Mouse (Mus musculus): Measurements from ENCODE around the gene Slc25a43. TPM values are rescaled to one million over a fixed set of nuclear protein-coding genes. Genes with fewer than 3 reads are reported as not detected.

The Slc25a43 gene
- polyA plus RNA-seq (2012; rRNA removed), result 0.44 and 0.81 TPM in 2 replicates

DNA sequence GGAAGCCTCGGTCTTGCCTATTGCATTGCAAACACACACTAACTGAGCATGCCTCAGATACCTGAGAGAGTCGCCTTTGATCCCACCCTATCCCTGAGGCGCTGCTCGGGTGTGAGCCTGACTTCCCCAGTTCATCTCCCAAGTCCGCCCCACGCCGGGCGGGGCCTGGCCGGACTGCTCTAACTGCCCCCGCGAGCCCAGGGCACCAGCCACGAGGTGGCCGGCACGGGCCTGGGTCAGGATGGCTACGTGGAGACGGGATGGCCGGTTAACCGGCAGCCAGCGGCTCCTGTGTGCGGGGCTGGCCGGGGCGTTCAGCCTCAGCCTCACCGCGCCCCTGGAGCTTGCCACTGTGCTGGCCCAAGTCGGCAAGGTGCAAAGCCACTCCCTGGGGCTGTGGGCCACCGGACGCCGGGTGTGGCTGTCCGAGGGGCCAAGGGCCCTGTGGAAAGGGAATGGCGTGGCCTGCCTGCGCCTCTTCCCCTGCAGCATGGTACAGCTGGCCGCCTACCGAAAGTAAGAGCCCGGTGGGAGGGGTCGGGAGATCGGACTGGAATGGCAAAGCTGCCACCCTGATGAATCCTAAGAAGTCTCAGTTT is at the start of gene Slc25a43:
TSS of gene Slc25a43 (plus strand) at position 157 of the 599 bp plus-strand sequence.
- H3K4me3 ChIP-seq (ENCODE audit: insufficient read depth, low read length), result 0 out of 2 replicates have a peak within 1 kb of the TSS, but pooled peaks have one; percentile 13
- TF ChIP-seq CTCF (IDR thresholded peaks at IDR 0.05; ENCODE audit: extremely low read depth, insufficient read depth, low read length) (no peak), POLR2A (IDR thresholded peaks at IDR 0.05; ENCODE audit: extremely low read depth, insufficient read depth, low read length) (no peak)
- no peak within 1 kb of the TSS for H3K27ac ChIP-seq (ENCODE audit: insufficient read depth, low read length)
- H3K4me1 ChIP-seq (ENCODE audit: control insufficient read depth, insufficient read depth, low read length), result no peaks in the 10 kb centered on the region; the same call in 1 of the 2 replicates

DNA sequence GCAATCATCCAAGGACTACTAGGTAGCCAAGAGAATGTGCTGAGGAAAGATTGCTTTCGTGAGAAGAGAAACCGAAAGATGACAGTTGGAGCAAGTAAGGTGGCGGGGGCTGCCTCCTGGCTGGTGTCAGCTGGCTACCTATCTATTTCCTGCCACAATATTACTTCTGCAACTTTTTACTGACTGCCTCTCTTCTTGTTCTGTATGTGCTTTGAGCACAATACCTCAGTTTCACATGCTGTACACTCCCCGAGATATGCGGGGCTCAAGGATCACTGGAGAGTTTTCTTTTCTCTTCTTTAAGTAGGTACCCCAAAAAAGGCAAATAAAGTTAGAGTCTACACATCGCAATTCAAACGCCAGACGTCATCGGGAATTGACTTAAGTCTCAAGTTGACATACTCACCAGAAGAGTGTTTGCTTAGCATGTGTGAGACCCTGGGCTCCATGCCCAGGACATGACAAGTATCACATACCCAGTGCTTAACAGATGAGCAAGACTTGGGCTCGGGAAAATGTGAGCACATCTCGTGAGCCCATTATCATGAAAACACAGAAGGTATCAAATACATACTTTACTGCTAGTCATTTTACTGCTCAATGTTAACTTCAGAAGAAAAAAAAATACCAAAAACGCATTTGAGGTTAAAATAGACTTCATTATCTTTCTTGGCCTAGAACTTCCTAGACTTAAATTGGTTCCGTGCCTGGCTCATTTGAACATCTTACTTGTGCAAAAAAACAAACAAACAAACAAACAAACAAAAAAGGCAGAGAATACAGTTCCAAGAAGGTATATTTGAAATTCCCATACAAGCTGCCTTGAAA is 3.1 kb upstream of the Slc25a43 start:
- H3K27ac ChIP-seq (ENCODE audit: insufficient read depth, low read length), result no peak overlapping the region
- H3K4me1 ChIP-seq (ENCODE audit: control insufficient read depth, insufficient read depth, low read length), result no peaks in the 10 kb centered on the region
- TF ChIP-seq POLR2A (IDR thresholded peaks at IDR 0.05; ENCODE audit: extremely low read depth, insufficient read depth, low read length) (no peak), CTCF (IDR thresholded peaks at IDR 0.05; ENCODE audit: extremely low read depth, insufficient read depth, low read length) (no peak)
- no peak overlapping the region for H3K4me3 ChIP-seq (ENCODE audit: insufficient read depth, low read length)

DNA sequence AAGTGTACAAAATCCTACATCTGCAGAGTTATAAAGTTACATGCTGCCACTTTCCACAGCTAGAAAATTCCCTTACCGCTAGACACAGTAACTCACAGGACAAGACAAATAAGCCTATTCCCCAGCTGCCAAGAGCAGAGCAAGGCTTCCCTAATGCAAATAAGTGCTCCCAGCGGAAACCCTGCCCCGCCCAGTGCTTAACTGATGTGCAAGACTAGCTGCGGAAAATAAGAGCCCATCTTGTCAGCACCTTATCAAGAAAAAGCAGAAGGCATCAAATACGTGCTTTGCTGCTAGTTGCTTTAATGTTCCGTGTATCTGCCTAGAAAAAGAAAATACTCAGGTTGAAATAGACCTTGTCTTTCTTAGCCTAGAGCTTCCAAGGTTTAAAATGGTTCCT is 2.2 kb upstream of the Slc25a43 start:
- H3K4me1 ChIP-seq (ENCODE audit: control insufficient read depth, insufficient read depth, low read length), result no peaks in the 10 kb centered on the region

DNA sequence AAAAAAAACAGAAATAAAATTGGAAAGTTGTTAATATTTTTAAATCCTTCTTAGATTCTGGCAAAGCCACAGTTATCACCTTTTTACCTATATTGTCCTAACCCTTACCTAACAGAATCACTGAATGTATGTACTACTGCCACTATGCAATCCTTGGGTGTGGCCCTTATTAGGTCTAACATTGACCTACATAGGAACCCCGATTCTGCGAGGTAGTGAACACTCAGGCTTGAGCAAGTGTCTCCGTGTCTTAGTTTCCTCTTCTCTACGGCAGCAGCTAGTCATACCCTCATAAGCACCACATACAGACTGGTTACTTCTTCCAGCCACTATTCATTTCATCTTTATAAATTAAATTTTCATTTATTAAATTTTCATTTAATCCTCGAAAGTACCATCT is 715 bp upstream of the Slc25a43 start:
- TF ChIP-seq CTCF (IDR thresholded peaks at IDR 0.05; ENCODE audit: extremely low read depth, insufficient read depth, low read length) (no peak), POLR2A (IDR thresholded peaks at IDR 0.05; ENCODE audit: extremely low read depth, insufficient read depth, low read length) (no peak)
- no peak overlapping the region for H3K4me3 ChIP-seq (ENCODE audit: insufficient read depth, low read length)

More for the DNA sequence above, 2.2 kb upstream of the Slc25a43 start:
- TF ChIP-seq POLR2A (IDR thresholded peaks at IDR 0.05; ENCODE audit: extremely low read depth, insufficient read depth, low read length), result no peak
- no peak for TF ChIP-seq CTCF (IDR thresholded peaks at IDR 0.05; ENCODE audit: extremely low read depth, insufficient read depth, low read length)
- Histone ChIP-seq H3K27ac (ENCODE audit: insufficient read depth, low read length) (no peak overlapping the region), H3K4me3 (ENCODE audit: insufficient read depth, low read length) (no peak overlapping the region)

DNA sequence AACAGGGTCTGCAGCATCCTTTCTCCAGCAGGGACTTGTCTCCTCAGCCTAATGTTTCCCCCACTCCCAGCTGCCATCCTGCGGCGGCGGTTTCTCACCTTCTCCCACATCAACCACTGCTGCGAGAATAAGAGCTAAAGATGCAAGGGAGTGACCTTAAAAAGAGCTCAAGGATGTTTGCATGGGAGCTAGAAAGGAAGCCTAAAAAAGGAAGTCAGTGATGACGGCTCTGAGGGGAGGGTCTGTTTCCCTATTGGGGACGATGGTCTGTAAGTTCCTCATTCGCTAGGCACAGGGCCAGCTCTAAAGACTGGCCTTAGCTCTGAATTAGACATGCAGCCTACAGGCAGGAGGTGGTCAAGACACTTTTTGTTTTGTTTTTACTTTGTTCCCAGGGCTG is 1.3 kb downstream of the Slc25a43 start:
- no peak overlapping the region for H3K4me3 ChIP-seq (ENCODE audit: insufficient read depth, low read length)
- H3K27ac ChIP-seq (ENCODE audit: insufficient read depth, low read length), result no peak overlapping the region
- TF ChIP-seq POLR2A (IDR thresholded peaks at IDR 0.05; ENCODE audit: extremely low read depth, insufficient read depth, low read length) (no peak), CTCF (IDR thresholded peaks at IDR 0.05; ENCODE audit: extremely low read depth, insufficient read depth, low read length) (no peak)
- no peaks in the 10 kb centered on the region; the same call in 1 of the 2 replicates for H3K4me1 ChIP-seq (ENCODE audit: control insufficient read depth, insufficient read depth, low read length)

More for the DNA sequence above, 715 bp upstream of the Slc25a43 start:
- Histone ChIP-seq H3K27ac (ENCODE audit: insufficient read depth, low read length) (no peak overlapping the region), H3K4me1 (ENCODE audit: control insufficient read depth, insufficient read depth, low read length) (no peaks in the 10 kb centered on the region)

DNA sequence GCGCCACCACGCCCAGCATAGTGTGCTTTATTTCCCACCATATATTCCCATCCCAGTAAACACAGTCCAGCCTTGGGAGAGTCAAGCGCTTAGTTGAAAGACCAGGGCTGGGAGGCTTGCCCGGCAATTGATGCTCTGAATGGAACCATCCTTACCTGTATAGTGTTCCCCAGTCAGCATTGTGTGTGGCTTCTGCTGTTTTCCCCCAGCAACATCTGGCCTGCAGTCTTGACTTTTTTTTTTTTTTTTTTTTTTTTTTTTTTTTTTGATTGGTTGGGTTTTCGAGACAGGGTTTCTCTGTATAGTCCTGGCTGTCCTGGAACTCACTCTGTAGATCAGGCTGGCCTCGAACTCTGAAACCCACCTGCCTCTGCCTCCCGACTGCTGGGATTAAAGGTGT is 1.9 kb downstream of the Slc25a43 start:
- no peak overlapping the region for H3K27ac ChIP-seq (ENCODE audit: insufficient read depth, low read length)
- TF ChIP-seq CTCF (IDR thresholded peaks at IDR 0.05; ENCODE audit: extremely low read depth, insufficient read depth, low read length), result no peak
- TF ChIP-seq POLR2A (IDR thresholded peaks at IDR 0.05; ENCODE audit: extremely low read depth, insufficient read depth, low read length), result no peak
- no peak overlapping the region for H3K4me3 ChIP-seq (ENCODE audit: insufficient read depth, low read length)
- no peaks in the 10 kb centered on the region; the same call in 1 of the 2 replicates for H3K4me1 ChIP-seq (ENCODE audit: control insufficient read depth, insufficient read depth, low read length)

DNA sequence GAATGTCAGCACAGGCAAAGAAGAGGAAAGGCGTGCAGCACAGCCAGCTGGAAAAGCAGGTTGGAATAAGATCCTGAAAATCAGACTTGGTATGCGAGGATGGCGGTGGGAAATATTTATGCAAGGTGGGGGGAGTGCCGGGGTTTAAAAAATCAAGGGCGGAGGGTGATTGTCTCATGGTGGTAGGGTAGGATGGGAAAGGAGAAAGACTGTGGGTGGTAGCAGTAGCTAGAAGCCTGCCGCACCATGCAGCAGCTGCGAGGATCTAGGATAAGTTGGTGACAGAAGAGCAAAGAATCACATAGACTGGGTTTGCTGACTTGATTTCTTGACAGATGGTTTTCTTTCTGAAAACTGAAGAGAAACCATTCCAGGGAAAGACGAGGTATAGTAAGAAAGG is 3.3 kb downstream of the Slc25a43 start:
- H3K27ac ChIP-seq (ENCODE audit: insufficient read depth, low read length), result 0 out of 2 replicates have a peak overlapping the region, but pooled peaks have one; percentile 17
- no peak for TF ChIP-seq CTCF (IDR thresholded peaks at IDR 0.05; ENCODE audit: extremely low read depth, insufficient read depth, low read length)
- no peak for TF ChIP-seq POLR2A (IDR thresholded peaks at IDR 0.05; ENCODE audit: extremely low read depth, insufficient read depth, low read length)
- H3K4me3 ChIP-seq (ENCODE audit: insufficient read depth, low read length), result no peak overlapping the region
- H3K4me1 ChIP-seq (ENCODE audit: control insufficient read depth, insufficient read depth, low read length), result no peaks in the 10 kb centered on the region; the same call in 1 of the 2 replicates

DNA sequence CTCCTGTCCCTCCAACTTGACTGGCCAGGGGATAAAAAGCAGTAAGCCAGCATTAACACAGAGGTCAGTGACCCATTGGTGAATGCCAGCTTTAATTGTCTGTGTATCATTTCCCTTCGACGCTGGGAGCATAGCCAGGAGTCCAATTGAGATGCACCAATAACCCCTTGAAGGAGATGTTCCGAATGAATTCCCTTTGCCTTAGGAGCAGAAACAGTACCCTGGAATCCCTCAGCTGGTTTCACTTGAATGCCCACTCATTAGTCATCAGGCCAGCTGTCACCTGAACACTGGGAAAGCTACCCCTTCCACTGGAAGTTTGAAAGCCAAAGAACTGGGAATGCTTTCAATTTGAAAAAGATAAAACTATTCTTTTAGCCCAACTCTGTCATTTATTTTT is 5.1 kb downstream of the Slc25a43 start:
- Histone ChIP-seq H3K27ac (ENCODE audit: insufficient read depth, low read length) (no peak overlapping the region), H3K4me1 (ENCODE audit: control insufficient read depth, insufficient read depth, low read length) (no peaks in the 10 kb centered on the region; the same call in 1 of the 2 replicates), H3K4me3 (ENCODE audit: insufficient read depth, low read length) (no peak overlapping the region)
- TF ChIP-seq POLR2A (IDR thresholded peaks at IDR 0.05; ENCODE audit: extremely low read depth, insufficient read depth, low read length), result no peak
- no peak for TF ChIP-seq CTCF (IDR thresholded peaks at IDR 0.05; ENCODE audit: extremely low read depth, insufficient read depth, low read length)

DNA sequence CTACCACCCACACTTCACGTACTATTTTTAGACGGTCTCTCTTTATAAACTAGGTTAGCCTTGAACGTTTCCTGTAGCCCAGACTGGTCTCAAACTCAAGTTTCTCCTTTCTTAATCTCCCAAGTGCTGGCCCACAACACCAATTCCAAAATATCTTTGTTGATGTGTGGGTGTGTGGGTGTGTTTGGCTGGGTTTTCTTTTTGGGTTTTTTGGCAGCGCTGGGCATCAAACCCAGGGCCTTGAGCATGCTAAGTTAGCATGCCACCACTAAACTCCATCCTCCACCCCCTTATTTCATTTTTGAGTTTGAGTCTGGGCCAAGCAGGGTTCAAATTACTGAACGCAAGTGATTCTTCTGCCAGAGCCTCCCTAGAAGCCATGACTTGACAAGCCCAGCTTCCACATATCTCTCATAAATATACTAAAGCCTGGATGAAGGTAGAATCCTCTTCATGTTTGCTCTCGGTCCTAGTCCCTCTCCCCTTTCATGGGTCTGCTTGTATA is 5.9 kb downstream of the Slc25a43 start:
- no peaks in the 10 kb centered on the region; the same call in 1 of the 2 replicates for H3K4me1 ChIP-seq (ENCODE audit: control insufficient read depth, insufficient read depth, low read length)
- H3K27ac ChIP-seq (ENCODE audit: insufficient read depth, low read length), result no peak overlapping the region; the same call in 1 of the 2 replicates
- TF ChIP-seq POLR2A (IDR thresholded peaks at IDR 0.05; ENCODE audit: extremely low read depth, insufficient read depth, low read length) (no peak), CTCF (IDR thresholded peaks at IDR 0.05; ENCODE audit: extremely low read depth, insufficient read depth, low read length) (no peak)

More for the DNA sequence above, 5.9 kb downstream of the Slc25a43 start:
- no peak overlapping the region for H3K4me3 ChIP-seq (ENCODE audit: insufficient read depth, low read length)

Data from cortical plate, adult 2 months (tissue).